Mouse (Mus musculus): Measurements from ENCODE around the gene Gas2l2. TPM values are rescaled to one million over a fixed set of nuclear protein-coding genes. Genes with fewer than 3 reads are reported as not detected.

The Gas2l2 gene
- polyA plus RNA-seq, 1 experiment from 2014 or later, result 0.53 TPM

GRCm38 (mm10) chr11:83461462-83462027 lies 32.3 kb upstream of the Gas2l2 start:
- no peak for ATAC-seq (ENCODE audit: low read depth)
- peaks cover 8% of the 10 kb centered on the region; the same call in 1 of the 2 replicates for H3K27me3 ChIP-seq (ENCODE audit: control insufficient read depth, insufficient read depth, low read depth, low read length)
- H3K4me2 ChIP-seq (ENCODE audit: low read depth, low read length), result no peak overlapping the region
- no peak overlapping the region for H3K27ac ChIP-seq (ENCODE audit: low read length)
- peaks cover 7% of the 10 kb centered on the region; the same call in 1 of the 2 replicates for H3K4me1 ChIP-seq (replicated peaks; ENCODE audit: control insufficient read depth, insufficient read depth, low read length)
- no peaks in the 10 kb centered on the region for H3K9me3 ChIP-seq (ENCODE audit: control insufficient read depth, low read length)
- H3K36me3 ChIP-seq (ENCODE audit: control insufficient read depth, insufficient read depth, low read length), result no peaks in the 10 kb centered on the region
- H3K4me3 ChIP-seq (ENCODE audit: low read length), result no peak overlapping the region
- 76% methylated on average over 10 of the region's 10 CpGs for WGBS
- no peak overlapping the region for H3K9ac ChIP-seq (ENCODE audit: low read length)

GRCm38 (mm10) chr11:83457912-83458601 lies 28.8 kb upstream of the Gas2l2 start:
- peaks cover 16% of the 10 kb centered on the region for H3K4me1 ChIP-seq (replicated peaks; ENCODE audit: control insufficient read depth, insufficient read depth, low read length)
- no peak overlapping the region for H3K9ac ChIP-seq (ENCODE audit: low read length)
- no peak overlapping the region for H3K4me2 ChIP-seq (ENCODE audit: low read depth, low read length)
- no peaks in the 10 kb centered on the region for H3K36me3 ChIP-seq (ENCODE audit: control insufficient read depth, insufficient read depth, low read length)
- no peak overlapping the region for H3K27ac ChIP-seq (ENCODE audit: low read length)
- H3K27me3 ChIP-seq (ENCODE audit: control insufficient read depth, insufficient read depth, low read depth, low read length), result no peaks in the 10 kb centered on the region
- no peaks in the 10 kb centered on the region for H3K9me3 ChIP-seq (ENCODE audit: control insufficient read depth, low read length)
- H3K4me3 ChIP-seq (ENCODE audit: low read length), result no peak overlapping the region
- 58% methylated on average over 9 of the region's 9 CpGs for WGBS
- ATAC-seq (ENCODE audit: low read depth), result no peak

GRCm38 (mm10) chr11:83457257-83457656 lies 28.0 kb upstream of the Gas2l2 start:
- no peak overlapping the region for H3K27ac ChIP-seq (ENCODE audit: low read length)
- peaks cover 15% of the 10 kb centered on the region for H3K4me1 ChIP-seq (replicated peaks; ENCODE audit: control insufficient read depth, insufficient read depth, low read length)
- no peaks in the 10 kb centered on the region for H3K36me3 ChIP-seq (ENCODE audit: control insufficient read depth, insufficient read depth, low read length)
- H3K9ac ChIP-seq (ENCODE audit: low read length), result no peak overlapping the region
- H3K4me3 ChIP-seq (ENCODE audit: low read length), result no peak overlapping the region
- H3K9me3 ChIP-seq (ENCODE audit: control insufficient read depth, low read length), result no peaks in the 10 kb centered on the region
- H3K4me2 ChIP-seq (ENCODE audit: low read depth, low read length), result no peak overlapping the region
- no peaks in the 10 kb centered on the region for H3K27me3 ChIP-seq (ENCODE audit: control insufficient read depth, insufficient read depth, low read depth, low read length)
- 40% methylated on average over 7 of the region's 7 CpGs for WGBS
- no peak for ATAC-seq (ENCODE audit: low read depth)

GRCm38 (mm10) chr11:83455608-83456007 lies 26.4 kb upstream of the Gas2l2 start:
- H3K27me3 ChIP-seq (ENCODE audit: control insufficient read depth, insufficient read depth, low read depth, low read length), result no peaks in the 10 kb centered on the region
- ATAC-seq (ENCODE audit: low read depth), result no peak
- H3K36me3 ChIP-seq (ENCODE audit: control insufficient read depth, insufficient read depth, low read length), result no peaks in the 10 kb centered on the region
- no peak overlapping the region for H3K9ac ChIP-seq (ENCODE audit: low read length)
- H3K4me2 ChIP-seq (ENCODE audit: low read depth, low read length), result no peak overlapping the region
- no peak overlapping the region for H3K4me3 ChIP-seq (ENCODE audit: low read length)
- no peaks in the 10 kb centered on the region for H3K9me3 ChIP-seq (ENCODE audit: control insufficient read depth, low read length)
- peaks cover 15% of the 10 kb centered on the region for H3K4me1 ChIP-seq (replicated peaks; ENCODE audit: control insufficient read depth, insufficient read depth, low read length)
- WGBS, result 57% methylated on average over 3 of the region's 3 CpGs
- H3K27ac ChIP-seq (ENCODE audit: low read length), result no peak overlapping the region

GRCm38 (mm10) chr11:83454548-83454947 lies 25.3 kb upstream of the Gas2l2 start:
- WGBS, result 3% methylated on average over 4 of the region's 4 CpGs
- H3K9ac ChIP-seq (ENCODE audit: low read length), result no peak overlapping the region
- no peaks in the 10 kb centered on the region for H3K9me3 ChIP-seq (ENCODE audit: control insufficient read depth, low read length)
- peak; percentile 82 for ATAC-seq (ENCODE audit: low read depth)
- peaks cover 17% of the 10 kb centered on the region for H3K4me1 ChIP-seq (replicated peaks; ENCODE audit: control insufficient read depth, insufficient read depth, low read length)
- peak overlapping the region; percentile 50 for H3K27ac ChIP-seq (ENCODE audit: low read length)
- H3K4me2 ChIP-seq (ENCODE audit: low read depth, low read length), result no peak overlapping the region
- H3K27me3 ChIP-seq (ENCODE audit: control insufficient read depth, insufficient read depth, low read depth, low read length), result no peaks in the 10 kb centered on the region
- H3K4me3 ChIP-seq (ENCODE audit: low read length), result no peak overlapping the region
- H3K36me3 ChIP-seq (ENCODE audit: control insufficient read depth, insufficient read depth, low read length), result no peaks in the 10 kb centered on the region

GRCm38 (mm10) chr11:83451281-83451680 lies 22.0 kb upstream of the Gas2l2 start:
- no peak for ATAC-seq (ENCODE audit: low read depth)
- Histone ChIP-seq H3K9ac (ENCODE audit: low read length) (no peak overlapping the region), H3K27me3 (ENCODE audit: control insufficient read depth, insufficient read depth, low read depth, low read length) (no peaks in the 10 kb centered on the region), H3K9me3 (ENCODE audit: control insufficient read depth, low read length) (no peaks in the 10 kb centered on the region), H3K4me1 (replicated peaks; ENCODE audit: control insufficient read depth, insufficient read depth, low read length) (peaks cover 42% of the 10 kb centered on the region), H3K4me3 (ENCODE audit: low read length) (no peak overlapping the region), H3K36me3 (ENCODE audit: control insufficient read depth, insufficient read depth, low read length) (no peaks in the 10 kb centered on the region), H3K27ac (ENCODE audit: low read length) (no peak overlapping the region), H3K4me2 (ENCODE audit: low read depth, low read length) (no peak overlapping the region)
- 82% methylated on average over 10 of the region's 10 CpGs for WGBS

GRCm38 (mm10) chr11:83450550-83450949 lies 21.3 kb upstream of the Gas2l2 start:
- 26% methylated on average over 1 of the region's 1 CpGs for WGBS
- Histone ChIP-seq H3K27me3 (ENCODE audit: control insufficient read depth, insufficient read depth, low read depth, low read length) (no peaks in the 10 kb centered on the region), H3K36me3 (ENCODE audit: control insufficient read depth, insufficient read depth, low read length) (no peaks in the 10 kb centered on the region), H3K9ac (ENCODE audit: low read length) (no peak overlapping the region), H3K9me3 (ENCODE audit: control insufficient read depth, low read length) (no peaks in the 10 kb centered on the region), H3K4me3 (ENCODE audit: low read length) (no peak overlapping the region), H3K4me1 (replicated peaks; ENCODE audit: control insufficient read depth, insufficient read depth, low read length) (peaks cover 40% of the 10 kb centered on the region), H3K4me2 (ENCODE audit: low read depth, low read length) (no peak overlapping the region), H3K27ac (ENCODE audit: low read length) (no peak overlapping the region)
- ATAC-seq (ENCODE audit: low read depth), result no peak

GRCm38 (mm10) chr11:83449298-83449697 lies 20.0 kb upstream of the Gas2l2 start:
- Histone ChIP-seq H3K36me3 (ENCODE audit: control insufficient read depth, insufficient read depth, low read length) (no peaks in the 10 kb centered on the region), H3K4me2 (ENCODE audit: low read depth, low read length) (no peak overlapping the region), H3K4me1 (replicated peaks; ENCODE audit: control insufficient read depth, insufficient read depth, low read length) (peaks cover 32% of the 10 kb centered on the region), H3K9me3 (ENCODE audit: control insufficient read depth, low read length) (no peaks in the 10 kb centered on the region), H3K9ac (ENCODE audit: low read length) (no peak overlapping the region), H3K4me3 (ENCODE audit: low read length) (no peak overlapping the region), H3K27me3 (ENCODE audit: control insufficient read depth, insufficient read depth, low read depth, low read length) (peaks cover 9% of the 10 kb centered on the region), H3K27ac (ENCODE audit: low read length) (peak overlapping the region; percentile 28; the same call in 1 of the 2 replicates)
- peak; percentile 24; the same call in 1 of the 2 replicates for ATAC-seq (ENCODE audit: low read depth)
- WGBS, result 24% methylated on average over 4 of the region's 4 CpGs

GRCm38 (mm10) chr11:83448927-83449236 lies 19.6 kb upstream of the Gas2l2 start:
- H3K4me2 ChIP-seq (ENCODE audit: low read depth, low read length), result no peak overlapping the region
- H3K27me3 ChIP-seq (ENCODE audit: control insufficient read depth, insufficient read depth, low read depth, low read length), result peaks cover 13% of the 10 kb centered on the region
- H3K4me3 ChIP-seq (ENCODE audit: low read length), result no peak overlapping the region
- no peaks in the 10 kb centered on the region for H3K9me3 ChIP-seq (ENCODE audit: control insufficient read depth, low read length)
- ATAC-seq (ENCODE audit: low read depth), result peak; percentile 80
- no peaks in the 10 kb centered on the region for H3K36me3 ChIP-seq (ENCODE audit: control insufficient read depth, insufficient read depth, low read length)
- H3K9ac ChIP-seq (ENCODE audit: low read length), result no peak overlapping the region
- peaks cover 30% of the 10 kb centered on the region for H3K4me1 ChIP-seq (replicated peaks; ENCODE audit: control insufficient read depth, insufficient read depth, low read length)
- peak overlapping the region; percentile 28; the same call in 1 of the 2 replicates for H3K27ac ChIP-seq (ENCODE audit: low read length)

Measured in lung, embryonic 16.5 days (tissue).